Mouse (Mus musculus): ENCODE results near the gene Cacna1a.
"Not testable (repeated sequence)": the region's sequence is repeated elsewhere in the genome, so short reads cannot be mapped to it uniquely, and the experiment has no call there.

Gene Cacna1a

DNA sequence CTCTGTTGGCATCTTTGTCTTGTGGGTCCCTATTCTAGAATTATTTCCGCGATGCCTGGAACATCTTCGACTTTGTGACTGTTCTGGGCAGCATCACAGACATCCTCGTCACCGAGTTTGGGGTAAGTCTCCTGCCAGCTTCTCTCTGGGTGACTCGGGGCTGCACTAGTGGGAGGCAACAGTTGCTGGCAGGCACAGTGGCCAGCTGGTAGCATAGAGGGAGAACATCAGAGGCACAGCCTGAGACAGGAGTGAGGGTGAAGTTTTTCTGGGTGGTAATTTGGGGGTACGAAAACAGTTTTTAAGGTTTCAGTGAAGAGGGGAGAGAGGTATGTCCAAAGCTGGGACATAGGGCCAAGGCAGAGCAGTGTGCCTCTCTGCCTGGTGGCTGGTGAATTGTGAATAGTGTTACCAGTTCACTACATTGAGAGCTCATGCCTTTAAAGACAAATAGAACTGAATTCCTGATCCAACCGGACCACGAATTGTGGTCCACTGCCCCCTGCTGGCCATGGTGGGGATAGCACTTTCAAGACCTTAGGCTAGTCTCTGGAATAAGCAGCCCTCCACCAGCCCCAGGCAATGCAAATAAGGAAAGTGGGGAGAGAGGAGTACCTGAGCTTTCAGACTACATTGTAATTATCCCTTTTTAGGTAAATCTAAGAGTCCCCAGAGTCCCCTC, 206.0 kb downstream of the Cacna1a start:
- peak; percentile 87 for DNase-seq

DNA sequence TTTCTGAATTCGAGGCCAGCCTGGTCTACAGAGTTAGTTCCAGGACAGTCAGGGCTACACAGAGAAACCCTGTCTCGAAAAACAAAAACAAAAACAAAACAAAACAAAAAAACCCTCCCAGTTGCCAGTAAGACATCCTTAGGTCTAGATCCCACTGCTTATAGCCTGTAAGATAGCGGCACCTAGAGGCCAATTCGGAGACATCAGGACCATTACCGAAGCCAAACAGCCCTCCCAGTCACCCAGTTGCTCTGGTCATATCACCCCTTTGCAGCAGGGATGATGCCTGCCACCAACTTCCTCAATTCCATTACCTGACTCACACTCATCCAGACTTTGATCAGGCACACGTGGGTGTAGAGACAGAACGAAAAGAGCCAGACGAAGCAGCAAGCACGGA, 207.4 kb downstream of the Cacna1a start:
- peak; percentile 75 for DNase-seq

DNA sequence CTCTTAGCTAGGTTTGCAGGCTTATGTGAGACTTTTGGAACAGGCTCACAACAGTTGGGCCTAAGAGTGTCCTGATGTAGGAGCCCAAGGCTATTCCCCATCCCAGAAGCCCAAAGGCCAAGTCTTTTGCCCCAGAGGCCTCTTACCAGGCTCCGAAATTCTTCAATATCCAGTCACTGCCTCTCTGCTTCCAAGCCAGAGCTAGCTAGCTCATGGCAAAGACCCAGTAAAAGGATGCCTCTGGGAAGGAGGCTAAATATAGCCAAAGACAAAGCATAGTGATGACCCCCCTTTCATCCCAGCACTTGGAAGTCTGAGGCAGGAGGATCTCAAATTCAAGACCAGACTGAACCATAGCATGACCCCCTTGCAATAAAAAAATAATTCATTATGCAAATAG, 211.2 kb downstream of the Cacna1a start:
- DNase-seq, result no peak

DNA sequence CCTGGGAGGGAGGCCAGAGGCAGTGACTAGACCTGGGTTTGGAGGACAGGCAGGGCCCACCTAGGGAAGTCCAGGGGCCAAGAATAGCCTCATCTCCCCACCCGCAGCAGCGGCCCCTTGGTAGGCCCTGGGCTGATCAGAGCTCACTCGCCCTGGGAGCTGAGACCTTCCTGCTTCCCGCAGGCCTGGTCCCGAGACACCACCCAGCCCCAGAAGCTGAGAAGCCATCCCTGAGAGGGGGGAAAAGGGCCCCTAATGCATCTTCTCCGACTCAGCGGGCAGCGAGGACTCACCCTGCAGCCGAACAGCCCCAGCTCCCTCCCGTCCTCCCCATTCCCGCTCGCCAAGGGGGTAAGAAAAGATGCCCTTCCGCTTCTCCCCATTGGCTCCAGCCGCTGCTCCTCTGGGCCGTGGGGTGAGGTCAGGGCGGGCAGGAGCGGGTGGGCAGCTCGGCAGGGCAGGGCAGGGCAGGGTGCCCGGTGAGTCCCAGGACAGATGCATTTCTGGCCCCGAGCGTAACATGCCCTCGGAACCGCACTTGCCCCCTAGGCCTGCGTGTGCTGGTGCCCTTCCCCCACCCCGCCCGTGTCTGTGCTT, 212.2 kb downstream of the Cacna1a start:
- no peak for DNase-seq

DNA sequence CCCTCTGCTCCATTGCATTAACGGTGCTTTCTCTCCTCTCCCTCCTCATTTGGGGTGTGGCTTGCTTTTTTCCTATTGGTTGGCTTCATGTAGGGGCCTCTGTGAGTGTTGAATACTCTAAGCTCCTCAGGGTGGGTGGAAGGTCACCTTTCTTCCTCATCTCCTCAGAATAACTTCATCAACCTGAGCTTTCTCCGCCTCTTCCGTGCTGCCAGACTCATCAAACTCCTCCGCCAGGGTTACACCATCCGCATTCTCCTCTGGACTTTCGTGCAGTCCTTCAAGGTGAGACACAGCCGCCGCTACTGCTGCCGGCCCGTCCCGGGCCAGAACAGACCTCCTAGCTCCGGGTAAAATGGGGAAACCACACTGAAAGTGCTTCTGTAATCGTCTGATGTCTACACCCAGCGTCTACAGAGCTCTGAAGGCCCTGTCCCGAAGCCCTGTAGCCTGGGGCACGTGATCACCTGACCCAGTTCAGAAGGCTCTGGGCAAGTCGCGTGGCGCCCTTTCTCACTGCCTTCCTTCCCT, 213.0 kb downstream of the Cacna1a start:
- no peak for DNase-seq

DNA sequence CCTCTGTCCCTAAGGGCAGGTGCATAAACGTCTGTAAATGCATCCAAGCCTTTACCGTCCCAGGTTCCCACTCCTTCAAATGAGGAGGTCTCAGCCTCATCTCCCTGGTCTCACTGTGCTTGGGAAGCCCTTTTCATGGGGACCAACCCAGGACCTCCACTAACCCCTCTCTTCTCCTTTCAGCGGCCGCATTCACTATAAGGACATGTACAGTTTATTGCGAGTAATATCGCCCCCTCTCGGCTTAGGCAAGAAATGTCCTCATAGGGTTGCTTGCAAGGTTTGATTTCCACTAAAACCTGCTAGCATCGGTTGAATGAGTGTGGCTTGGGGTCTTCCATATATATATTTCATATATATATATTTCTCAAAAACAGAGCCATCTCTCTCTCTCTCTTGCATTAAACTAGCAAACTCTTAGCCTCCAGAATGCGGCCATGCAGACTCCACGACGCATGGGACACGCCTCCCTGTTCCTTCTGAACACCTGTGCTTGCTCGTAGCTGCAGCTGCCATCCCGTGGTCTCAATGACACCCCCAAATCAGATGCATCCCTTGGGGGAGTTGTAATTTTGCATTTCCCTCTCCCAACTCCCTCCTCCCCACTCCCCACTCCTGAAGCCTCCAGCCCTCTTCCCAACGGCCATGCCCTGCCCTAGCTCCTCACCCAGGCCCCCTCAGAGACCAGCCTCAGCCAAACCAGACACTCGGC, 226.4 kb downstream of the Cacna1a start:
- peak; percentile 44 for DNase-seq

DNA sequence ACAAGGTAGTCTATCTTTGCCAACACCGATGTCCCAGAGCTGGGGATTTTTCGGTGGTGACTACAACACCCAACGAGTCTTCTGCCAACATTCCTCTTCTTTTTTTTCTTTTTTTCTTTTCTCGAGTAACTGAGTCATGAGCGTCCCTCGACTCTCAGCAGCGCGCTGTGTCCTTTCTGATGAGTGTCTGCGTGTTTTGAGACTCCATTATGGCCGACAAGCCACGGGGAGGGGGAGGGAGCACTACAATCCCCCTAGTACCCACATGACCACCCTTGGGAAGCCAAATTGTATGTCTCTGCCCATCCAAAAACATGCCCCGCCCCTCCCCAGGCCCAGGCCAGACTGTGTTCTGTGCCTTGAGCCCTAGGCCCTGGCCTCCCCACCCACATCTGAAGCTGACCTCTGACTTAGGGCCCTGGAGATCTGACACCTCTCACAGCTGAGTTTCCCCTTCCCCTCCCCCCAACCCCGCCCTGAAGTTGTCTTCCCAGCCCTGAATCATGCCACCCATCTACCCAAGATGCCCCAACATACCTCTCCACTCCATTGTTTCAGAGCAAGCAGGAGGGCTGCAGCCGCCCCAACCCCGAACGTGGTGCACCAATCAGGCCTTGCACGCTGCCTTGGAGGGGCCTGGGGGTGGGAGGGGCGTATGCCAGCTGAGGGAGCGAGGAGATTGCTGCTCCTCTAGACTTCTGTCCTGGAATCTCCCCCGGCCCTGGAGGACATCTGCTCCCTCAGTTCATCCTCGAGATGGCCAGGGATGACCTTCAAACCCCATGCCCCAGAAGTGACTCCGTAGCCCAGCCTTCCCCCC, 227.6 kb downstream of the Cacna1a start:
- DNase-seq, result no peak

DNA sequence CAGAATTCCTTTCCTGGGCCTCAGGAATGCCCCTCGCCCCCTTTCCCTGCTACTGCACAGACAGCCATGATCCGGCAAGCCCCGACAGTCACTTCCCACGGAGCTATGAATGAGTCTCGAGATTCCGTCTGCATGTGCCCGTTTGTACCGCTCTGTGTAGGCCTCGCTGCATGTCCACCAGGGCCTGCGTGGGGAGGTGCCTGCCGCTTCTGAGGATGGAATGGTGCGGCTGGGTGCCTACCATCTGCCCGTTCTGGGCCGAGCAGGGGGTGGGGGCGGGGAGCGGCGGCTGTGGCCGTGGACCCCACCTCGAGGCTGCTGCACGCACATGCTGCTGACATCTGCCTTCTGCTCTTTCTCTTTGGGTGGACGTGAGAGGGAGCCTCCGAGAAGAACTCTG, 228.8 kb downstream of the Cacna1a start:
- no peak for DNase-seq

DNA sequence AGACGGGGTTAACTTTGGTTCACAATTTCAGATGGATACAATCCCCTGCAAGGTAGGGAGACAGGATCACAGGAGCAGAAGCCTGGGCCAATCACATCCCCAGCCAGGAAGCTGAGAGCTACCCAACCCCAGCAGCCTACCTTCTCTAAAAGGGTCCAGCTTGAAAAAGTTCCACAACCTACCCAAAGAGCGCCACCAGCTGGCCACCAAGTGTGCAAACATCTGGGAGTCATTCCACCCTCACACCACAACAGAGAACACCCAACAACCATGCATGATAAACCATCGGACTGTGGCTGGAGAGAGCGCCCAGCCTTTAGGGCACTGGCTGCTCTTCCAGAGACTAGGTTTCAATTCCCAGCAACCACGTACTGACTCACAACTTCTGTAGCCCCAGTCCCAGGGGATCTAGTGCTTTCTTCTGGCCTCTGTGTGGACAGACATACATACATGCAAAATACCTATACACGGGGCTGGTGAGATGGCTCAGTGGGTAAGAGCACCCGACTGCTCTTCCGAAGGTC, 232.9 kb downstream of the Cacna1a start:
- DNase-seq, result no peak

DNA sequence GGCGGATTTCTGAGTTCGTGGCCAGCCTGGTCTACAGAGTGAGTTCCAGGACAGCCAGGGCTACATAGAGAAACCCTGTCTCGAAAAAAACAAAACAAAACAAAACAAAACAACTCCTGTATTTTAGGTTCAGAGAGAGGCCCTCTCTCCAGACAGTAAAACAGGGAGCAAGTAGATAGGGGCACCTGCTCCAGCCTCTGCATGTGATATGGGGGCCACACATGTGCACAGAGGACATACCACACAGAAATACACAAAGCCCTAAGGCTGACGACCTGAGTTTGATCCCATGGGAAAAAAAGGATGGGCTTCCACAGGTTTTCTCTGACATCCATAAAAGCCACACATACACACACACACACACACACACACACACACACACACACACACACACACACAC, 235.2 kb downstream of the Cacna1a start:
- not testable (repeated sequence) for DNase-seq

DNA sequence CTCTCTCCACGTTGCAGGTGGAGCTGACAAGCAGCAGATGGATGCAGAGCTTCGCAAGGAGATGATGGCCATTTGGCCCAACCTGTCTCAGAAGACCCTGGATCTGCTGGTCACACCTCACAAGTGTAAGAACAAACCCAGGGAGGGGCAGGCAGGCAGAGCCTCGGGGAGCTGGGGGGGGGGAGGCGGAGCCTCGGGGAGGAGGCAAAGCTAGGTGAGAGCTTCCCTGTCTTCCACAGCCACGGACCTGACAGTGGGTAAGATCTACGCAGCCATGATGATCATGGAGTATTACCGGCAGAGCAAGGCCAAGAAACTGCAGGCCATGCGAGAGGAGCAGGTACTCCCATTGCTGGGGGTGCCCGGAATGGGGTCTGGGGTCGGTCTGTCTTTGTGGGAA, 241.3 kb downstream of the Cacna1a start:
- no peak for DNase-seq

DNA sequence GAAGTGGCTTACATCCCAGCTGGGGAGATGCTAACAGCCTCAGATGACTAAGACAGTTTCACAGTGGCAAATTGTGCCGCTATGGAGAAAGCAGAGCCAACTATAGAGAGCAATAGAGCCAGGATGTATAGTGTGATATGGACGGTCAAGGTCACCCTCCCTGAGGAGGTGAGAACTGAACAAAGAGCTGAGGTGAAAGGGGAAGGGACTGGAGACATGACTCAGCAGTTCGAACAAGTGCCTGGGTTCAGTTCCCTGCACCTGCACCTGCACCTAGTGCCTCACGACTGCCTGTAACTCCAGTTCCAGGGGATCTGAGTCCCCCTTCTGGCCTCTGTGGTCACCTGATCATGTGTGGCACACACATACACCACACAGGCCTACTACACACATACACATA, 241.9 kb downstream of the Cacna1a start:
- DNase-seq, result no peak

DNA sequence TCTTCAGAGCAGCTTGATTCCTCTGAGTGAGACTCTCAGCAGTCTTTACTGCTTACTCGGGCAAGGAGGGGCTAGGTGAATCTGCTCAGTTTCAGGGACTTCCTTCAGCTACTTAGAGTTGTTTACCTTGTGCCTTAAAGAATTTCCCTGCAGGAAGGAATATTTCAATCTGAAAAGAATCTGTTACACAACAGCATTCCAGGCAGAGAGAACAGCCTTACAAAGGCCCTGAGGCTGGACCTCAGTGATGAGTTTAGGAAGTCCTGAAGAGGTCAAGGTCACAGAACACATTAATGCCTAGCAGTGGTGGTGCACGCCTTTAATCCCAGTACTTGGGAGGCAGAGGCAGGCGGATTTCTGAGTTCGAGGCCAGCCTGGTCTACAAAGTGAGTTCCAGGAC, 243.6 kb downstream of the Cacna1a start:
- no peak for DNase-seq

DNA sequence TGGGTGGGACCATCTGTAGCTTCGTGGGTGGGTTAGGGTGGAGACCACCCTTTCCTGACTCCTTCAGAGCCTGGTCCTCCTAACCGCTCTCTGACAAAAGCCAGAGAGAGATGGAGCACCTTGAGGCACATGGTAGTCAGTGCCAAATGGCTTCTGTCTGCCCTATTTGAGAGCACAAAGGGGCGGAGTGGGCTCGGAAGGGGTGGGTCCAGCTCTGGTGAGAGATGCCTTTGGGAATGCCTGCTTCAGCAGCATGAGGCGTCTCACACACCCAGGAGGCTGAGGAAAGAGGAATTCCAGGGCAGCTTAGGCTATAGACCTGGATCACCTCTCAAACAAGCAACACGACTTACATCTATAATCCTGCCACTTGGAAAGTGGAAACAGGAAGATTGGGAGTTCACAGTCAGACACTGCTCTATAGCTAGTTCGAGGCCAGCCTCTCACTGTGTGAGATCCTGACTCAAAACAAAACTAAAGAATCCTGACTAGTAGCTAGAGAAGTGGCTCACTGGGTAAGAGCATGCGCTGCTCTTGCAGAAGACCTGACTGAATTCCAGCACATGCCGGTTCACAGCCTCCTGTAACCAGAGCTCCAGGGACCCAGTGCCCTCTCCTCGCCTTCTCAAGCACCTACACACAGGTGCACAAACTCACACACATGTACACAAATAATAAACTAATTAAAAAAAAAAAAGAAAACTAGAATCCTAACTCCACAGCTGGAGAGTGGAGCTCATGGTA, 245.8 kb downstream of the Cacna1a start:
- no peak for DNase-seq

DNA sequence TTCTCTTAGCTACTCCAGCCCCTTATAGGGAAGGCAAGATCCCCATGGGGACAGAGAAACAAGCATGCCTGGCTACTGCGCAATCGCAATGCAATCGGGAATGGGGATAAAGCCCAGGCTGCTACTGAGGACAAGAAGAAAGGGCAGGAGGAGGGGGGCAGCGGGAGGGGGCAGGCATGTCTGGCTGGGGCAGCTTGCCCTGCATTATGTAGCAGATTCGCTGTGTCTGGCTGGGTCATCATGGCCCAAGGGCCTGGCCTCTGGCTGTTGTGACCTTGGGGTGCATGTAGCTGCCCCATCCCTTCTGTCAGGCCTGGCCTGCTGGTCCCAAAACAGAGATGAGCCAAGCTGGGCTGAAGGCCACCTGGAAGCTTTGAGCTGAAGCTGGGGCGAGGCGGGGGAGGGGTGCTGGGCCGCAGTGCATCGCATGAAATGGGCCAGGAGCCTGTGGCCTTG, 246.6 kb downstream of the Cacna1a start:
- DNase-seq, result peak; percentile 53

DNA sequence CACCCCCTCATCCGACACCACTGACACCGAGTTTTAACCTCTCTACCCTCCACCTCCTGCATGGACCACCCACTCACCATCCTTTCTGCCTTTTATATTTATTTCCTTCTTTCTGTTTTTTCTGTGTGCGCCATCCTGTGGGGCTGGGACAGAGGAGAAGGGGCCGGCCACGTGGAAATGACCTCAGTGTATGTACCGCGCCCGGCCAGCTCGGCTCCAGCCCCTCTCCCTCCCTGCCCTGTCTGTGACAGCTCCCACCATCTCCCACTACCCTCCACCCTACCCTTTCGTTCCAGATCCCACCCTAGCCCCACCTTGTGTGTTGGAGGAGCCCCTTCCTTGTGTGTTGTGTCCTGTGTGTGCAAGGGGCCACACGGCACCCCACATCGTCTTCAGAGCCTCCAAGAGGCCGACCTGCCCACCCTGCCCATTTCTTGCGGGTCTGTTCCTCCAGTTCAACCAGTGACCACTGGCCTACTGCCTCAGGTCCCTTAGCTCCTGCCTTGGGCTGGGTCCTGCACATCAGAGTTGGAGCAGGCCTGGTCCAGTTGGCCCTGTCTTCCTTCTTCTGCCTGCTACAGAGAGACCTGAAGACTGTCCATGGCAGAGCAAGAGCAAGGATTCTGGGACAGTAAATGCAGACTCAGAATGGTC, 247.3 kb downstream of the Cacna1a start:
- DNase-seq, result no peak

DNA sequence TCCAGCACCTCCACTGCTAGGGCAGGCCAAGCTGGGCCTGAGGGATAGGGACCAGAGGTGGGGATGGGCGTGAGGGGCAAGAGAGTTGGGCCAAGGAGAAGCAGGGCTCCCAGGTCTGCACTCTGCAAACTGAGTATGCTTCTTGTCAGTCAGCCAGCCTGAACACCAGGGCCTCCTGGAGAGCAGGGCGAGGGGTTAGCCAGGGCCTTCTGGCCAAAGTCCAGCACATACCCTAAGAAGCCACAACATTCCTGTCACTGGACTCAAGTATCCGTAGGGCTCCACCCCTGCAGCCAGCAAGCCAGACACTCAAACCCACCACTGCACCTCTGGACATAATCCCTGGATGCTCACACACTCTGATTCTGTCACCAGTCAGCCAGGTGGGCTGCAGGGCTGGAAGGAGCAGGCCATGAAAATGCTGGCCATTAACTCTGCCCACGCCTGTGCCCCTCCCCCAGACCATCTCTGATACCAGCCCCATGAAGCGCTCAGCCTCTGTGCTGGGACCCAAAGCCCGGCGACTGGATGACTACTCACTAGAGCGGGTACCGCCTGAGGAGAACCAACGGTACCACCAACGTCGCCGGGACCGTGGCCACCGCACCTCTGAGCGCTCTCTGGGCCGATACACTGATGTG, 247.9 kb downstream of the Cacna1a start:
- peak; percentile 79 for DNase-seq

DNA sequence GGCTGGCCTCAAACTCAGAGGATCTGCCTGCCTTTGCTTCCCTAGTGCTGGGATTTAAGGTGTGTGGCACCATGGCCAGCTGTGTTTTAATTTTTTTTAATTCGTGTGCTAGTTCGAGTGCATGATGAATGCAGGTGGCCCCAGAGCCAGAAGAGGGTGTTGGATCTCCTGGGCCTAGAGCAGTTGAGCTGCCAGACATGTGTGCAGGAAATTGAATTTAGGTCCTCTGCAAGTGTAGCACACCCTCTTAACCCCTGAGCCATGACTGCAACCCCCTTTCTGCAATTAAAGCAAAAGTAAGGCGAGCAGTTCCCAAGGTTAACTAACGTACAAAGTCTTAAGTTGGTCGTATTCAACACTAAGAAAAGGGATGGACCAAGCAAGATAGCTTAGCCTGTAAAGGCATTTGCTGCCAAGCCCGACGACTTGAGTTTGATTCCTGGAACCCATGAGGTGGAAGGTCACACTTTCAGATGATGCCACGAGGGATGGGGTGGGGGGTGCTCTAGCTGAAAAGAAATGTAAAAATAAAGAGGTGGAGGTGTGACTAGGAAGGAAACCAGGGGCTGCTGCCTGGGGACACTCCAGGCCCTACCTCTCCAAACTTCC, 249.8 kb downstream of the Cacna1a start:
- peak; percentile 38 for DNase-seq

DNA sequence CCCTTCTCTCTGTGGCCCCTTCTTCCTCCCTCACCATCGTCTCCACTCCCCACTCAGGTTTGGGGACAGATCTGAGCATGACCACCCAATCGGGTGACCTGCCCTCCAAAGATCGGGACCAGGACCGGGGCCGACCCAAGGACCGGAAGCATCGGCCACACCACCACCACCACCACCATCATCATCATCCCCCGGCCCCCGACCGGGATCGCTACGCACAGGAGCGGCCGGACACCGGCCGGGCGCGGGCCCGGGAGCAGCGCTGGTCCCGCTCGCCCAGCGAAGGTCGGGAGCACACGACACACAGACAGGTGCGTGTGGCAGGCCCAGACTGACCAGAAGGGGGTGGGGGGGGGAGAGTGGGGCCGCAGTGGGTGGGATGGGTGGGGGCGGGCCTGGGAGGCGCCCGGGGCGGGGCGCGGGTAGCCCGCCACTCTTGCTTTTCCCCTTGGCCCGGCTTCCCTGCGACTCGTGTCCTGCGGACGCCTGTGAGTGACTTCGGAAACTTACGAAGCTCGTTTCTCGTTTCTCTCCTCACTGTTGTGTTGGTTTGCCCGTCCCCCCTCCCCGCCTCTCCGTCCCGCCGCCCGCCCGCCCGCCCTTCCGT, 250.4 kb downstream of the Cacna1a start:
- peak; percentile 61 for DNase-seq
